ENCODE assay signal across 22 mouse cellular contexts in the genomic region with DNA sequence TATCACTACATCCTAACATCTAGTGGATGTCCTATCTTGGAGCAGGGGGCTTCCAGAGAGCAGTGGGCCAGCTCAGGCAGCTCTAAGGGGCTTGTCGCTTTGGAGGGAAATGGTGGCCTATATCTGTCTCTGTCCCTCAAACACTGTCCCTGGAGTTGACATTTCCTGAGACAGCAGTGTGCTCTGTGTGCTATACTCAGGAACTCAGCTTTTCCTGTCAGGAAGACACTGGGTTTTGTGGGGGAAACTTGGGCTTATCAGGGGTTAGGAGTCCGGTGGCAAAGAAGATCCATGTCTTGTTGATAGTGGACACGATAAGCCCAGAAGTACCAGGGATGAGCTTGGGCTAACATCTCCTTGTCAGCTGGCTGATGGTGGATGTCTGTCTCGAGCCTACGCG.
DNase-seq lines count a peak whose midpoint lies in the region; ATAC-seq and TF ChIP-seq lines count a peak whose summit lies in the region.
"Had no signal": no experiment of that assay in that cellular context is flagged by ENCODE, and none has a peak within 500 bp of the region (broad histone marks: within the 10 kb centered on the region; RNA-seq: fewer than 3 reads in every experiment).

No protein-coding gene starts in this region.

- intact Hi-C loops in gastrocnemius, adult 2 months (cut with DNase I): no loop called here

- H3K36me3 ChIP-seq in kidney, embryonic 14.5 days (ENCODE audit: control insufficient read depth, insufficient read depth, low read length): no peaks in the 10 kb centered on the region
- H3K36me3 ChIP-seq in lung, postnatal 0 days (ENCODE audit: insufficient read depth, low read length): no peaks in the 10 kb centered on the region
- no peaks in the 10 kb centered on the region for H3K36me3 ChIP-seq in heart, embryonic 14.5 days (ENCODE audit: control insufficient read depth, insufficient read depth, low read length)
- H3K36me3 ChIP-seq: embryonic facial prominence, embryonic 15.5 days; G1E; limb, embryonic 12.5 days; neural tube, embryonic 15.5 days had no signal

- no peaks in the 10 kb centered on the region for H3K27me3 ChIP-seq in kidney, embryonic 14.5 days (ENCODE audit: control insufficient read depth, insufficient read depth, low read length)
- no peaks in the 10 kb centered on the region for H3K27me3 ChIP-seq in lung, postnatal 0 days (replicated peaks; ENCODE audit: insufficient read depth, low read length)
- H3K27me3 ChIP-seq in heart, embryonic 14.5 days (ENCODE audit: control insufficient read depth, insufficient read depth, low read length): no peaks in the 10 kb centered on the region
- H3K27me3 ChIP-seq: limb, embryonic 12.5 days had no signal

- H3K4me1 ChIP-seq in kidney, embryonic 14.5 days (ENCODE audit: control insufficient read depth, insufficient read depth, low read length): peaks cover 37% of the 10 kb centered on the region
- H3K4me1 ChIP-seq in lung, postnatal 0 days (ENCODE audit: insufficient read depth, low read depth, low read length): no peaks in the 10 kb centered on the region; the same call in 1 of the 2 replicates
- peaks cover 10 to 20% of the 10 kb centered on the region in 2 experiments for H3K4me1 ChIP-seq in heart, embryonic 14.5 days (ENCODE audit: control insufficient read depth in 2 of 2, insufficient read depth in 2 of 2, low read length in 2 of 2)

- no peak overlapping the region; the same call in 1 of the 2 replicates for H3K27ac ChIP-seq in gastrocnemius, adult 2 months
- H3K27ac ChIP-seq in kidney, embryonic 14.5 days (ENCODE audit: low read depth, low read length): no peak overlapping the region
- no peak overlapping the region for H3K27ac ChIP-seq in lung, postnatal 0 days (ENCODE audit: low read length)
- no peak overlapping the region for H3K27ac ChIP-seq in heart, embryonic 14.5 days (replicated peaks in 1 of 2; ENCODE audit: control insufficient read depth in 1 of 2, insufficient read depth in 1 of 2, low read depth in 2 of 2, low read length in 2 of 2)
- H3K27ac ChIP-seq: embryonic facial prominence, embryonic 15.5 days; limb, embryonic 12.5 days; liver, embryonic 14.5 days; macrophage; neural tube, embryonic 15.5 days had no signal

- H3K4me3 ChIP-seq in gastrocnemius, adult 2 months: peak overlapping the region; percentile 17
- H3K4me3 ChIP-seq in kidney, embryonic 14.5 days (ENCODE audit: low read length): no peak overlapping the region
- H3K4me3 ChIP-seq in lung, postnatal 0 days (ENCODE audit: low read depth, low read length): no peak overlapping the region
- H3K4me3 ChIP-seq in heart, embryonic 14.5 days (ENCODE audit: control insufficient read depth in 1 of 2, insufficient read depth in 1 of 2, low read depth in 1 of 2, low read length in 2 of 2): no peak overlapping the region
- H3K4me3 ChIP-seq: neural tube, embryonic 15.5 days had no signal

- H3K4me2 ChIP-seq in kidney, embryonic 14.5 days (replicated peaks; ENCODE audit: low read depth, low read length): no peak overlapping the region
- H3K4me2 ChIP-seq in lung, postnatal 0 days (replicated peaks; ENCODE audit: low read depth, low read length): 0 out of 2 replicates have a peak overlapping the region, but pooled peaks have one; percentile 50
- peak overlapping the region; percentile 81; the same call in 1 of the 2 replicates for H3K4me2 ChIP-seq in heart, embryonic 14.5 days (ENCODE audit: low read length)

- DNase-seq in gastrocnemius, adult 2 months: no peak
- no peak for DNase-seq in gastrocnemius, adult 8-10 months (ENCODE audit: low spot score in 2 of 2)
- peak; percentile 13 for DNase-seq in kidney, adult 18-20 months
- no peak for DNase-seq in lung, postnatal 0 days (ENCODE audit: low spot score)
- DNase-seq in lung, postnatal 4 days: no peak
- no peak for DNase-seq in T-cell, adult 2 months (ENCODE audit: low spot score)
- DNase-seq: adrenal gland, postnatal 14 days; cerebellum, adult 11 months; cerebellum, postnatal 10 days; forebrain, postnatal 0 days; kidney, adult 9 months; midbrain, embryonic 14.5 days; thymus, postnatal 36 days had no signal

- WGBS in kidney, embryonic 14.5 days: 75% methylated on average over 6 of the region's 6 CpGs
- WGBS in lung, postnatal 0 days: 48% methylated on average over 6 of the region's 6 CpGs
- 23% methylated on average over 6 of the region's 6 CpGs for WGBS in heart, embryonic 14.5 days

- no peak overlapping the region for H3K9ac ChIP-seq in kidney, embryonic 14.5 days (ENCODE audit: low read depth, low read length)
- no peak overlapping the region for H3K9ac ChIP-seq in lung, postnatal 0 days (replicated peaks; ENCODE audit: low read depth)
- no peak overlapping the region for H3K9ac ChIP-seq in heart, embryonic 14.5 days (ENCODE audit: low read length)
- H3K9ac ChIP-seq: embryonic facial prominence, embryonic 15.5 days; forebrain, postnatal 0 days; liver, embryonic 14.5 days; neural tube, embryonic 15.5 days had no signal

- no peak for ATAC-seq in kidney, embryonic 14.5 days (ENCODE audit: low FRiP score, low TSS enrichment)
- no peak; the same call in 1 of the 2 replicates for ATAC-seq in lung, postnatal 0 days
- ATAC-seq in heart, embryonic 14.5 days (ENCODE audit: insufficient number of reproducible peaks, insufficient read depth, low FRiP score, low read depth): no peak
- ATAC-seq: CD4-positive, CD25-positive, alpha-beta regulatory T cell, adult 4 months; forebrain, postnatal 0 days had no signal

- TF ChIP-seq CTCF in gastrocnemius, adult 2 months (IDR thresholded peaks at IDR 0.05): no peak
- no peak for TF ChIP-seq CTCF in lung, postnatal 0 days (IDR thresholded peaks at IDR 0.05)

- no peaks in the 10 kb centered on the region for H3K9me3 ChIP-seq in kidney, embryonic 14.5 days (ENCODE audit: control insufficient read depth, low read length)
- no peaks in the 10 kb centered on the region for H3K9me3 ChIP-seq in lung, postnatal 0 days (ENCODE audit: low read length)
- H3K9me3 ChIP-seq in heart, embryonic 14.5 days (ENCODE audit: control insufficient read depth, low read length): no peaks in the 10 kb centered on the region
- H3K9me3 ChIP-seq: embryonic facial prominence, embryonic 15.5 days; G1E; limb, embryonic 12.5 days; neural tube, embryonic 15.5 days had no signal

- TF ChIP-seq EP300 in lung, postnatal 0 days (IDR thresholded peaks at IDR 0.05): no peak
